Mouse (Mus musculus) thymus, adult 2 months (tissue): ENCODE measurements at regions not wholly inside any gene's neighbourhood (a gene's known extent, or its start where the extent isn't known, plus 50 kb on each side); places are given as distances from the start of the nearest gene placed in this dataset.

ENCODE experiments used
- CTCF ChIP-seq: fragments of 200-500 bp; IDR thresholded peaks from 2 replicates; pipeline ENCODE4 v1.5.1; 2012; ENCODE audit warnings: mild to moderate bottlenecking, control low read depth, low read length, moderate library complexity, borderline replicate concordance; ENCODE audit not compliant: control insufficient read depth, poor library complexity, insufficient read depth; ENCODE audit errors: extremely low read depth
- POLR2A ChIP-seq: fragments of 200-500 bp; IDR thresholded peaks from 2 replicates; pipeline ENCODE4 v1.6.1; 2012; ENCODE audit warnings: mild to moderate bottlenecking, low read length, control low read depth, moderate library complexity; ENCODE audit not compliant: control insufficient read depth, poor library complexity, insufficient read depth; ENCODE audit errors: extremely low read depth

DNA sequence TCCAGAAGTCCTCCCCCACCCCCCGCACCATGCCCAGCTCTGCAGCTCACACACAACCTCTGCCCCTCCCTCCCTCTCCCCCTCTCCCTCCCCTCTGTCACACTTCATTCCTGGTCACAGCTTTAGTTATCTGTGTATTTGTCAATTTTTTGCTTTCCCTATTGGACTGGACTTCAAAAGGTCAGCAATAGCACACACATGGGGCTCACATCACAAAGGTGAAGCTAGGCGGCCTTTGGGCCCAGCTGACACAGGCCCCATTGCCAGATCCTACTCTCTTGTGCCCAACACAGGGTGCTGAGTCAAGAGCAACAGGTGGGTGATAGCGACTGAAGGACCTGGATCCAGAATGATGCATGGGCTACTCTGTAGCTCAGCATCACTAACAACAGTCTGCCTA, 149.0 kb upstream of the Nectin1 start:
- TF ChIP-seq POLR2A = no peak
- no peak for TF ChIP-seq CTCF
